Mouse (Mus musculus) intestine, embryonic 14.5 days (tissue): ENCODE data around the gene Osgin1. TPM values are rescaled to one million over a fixed set of nuclear protein-coding genes. Genes with fewer than 3 reads are reported as not detected.

Experiments used
- ATAC-seq: fragments of 200-750 bp; cut with Nextera tagmentation; replicated peaks from 2 replicates; pipeline ENCODE4 v1.8.0; 2017; ENCODE audit warnings: low read depth, moderate number of reproducible peaks, moderate TSS enrichment, moderate library complexity; ENCODE audit not compliant: low FRiP score, low TSS enrichment
- DNase-seq: peaks from one replicate; pipeline ENCODE4 v3.0.0-alpha.2; 2018; ENCODE audit warnings: low spot score
- H3K27ac ChIP-seq: fragments of 300-500 bp; sonication (generic); 2 replicates; pipeline ENCODE4 v1.5.1; 2014; ENCODE audit warnings: low read depth, mild to moderate bottlenecking, control low read depth
- H3K27me3 ChIP-seq: fragments of 300-500 bp; sonication (generic); replicated peaks from 2 replicates; pipeline ENCODE4 v1.6.1; 2014; ENCODE audit warnings: low read length, control low read depth; ENCODE audit not compliant: control insufficient read depth, insufficient read depth
- H3K36me3 ChIP-seq: fragments of 300-500 bp; sonication (generic); 2 replicates; pipeline ENCODE4 v1.6.1; 2014; ENCODE audit warnings: low read length, control low read depth; ENCODE audit not compliant: control insufficient read depth, insufficient read depth
- H3K4me1 ChIP-seq: fragments of 300-500 bp; sonication (generic); replicated peaks from 2 replicates; pipeline ENCODE4 v1.6.1; 2014; ENCODE audit warnings: low read length, control low read depth, mixed read lengths; ENCODE audit not compliant: control insufficient read depth, insufficient read depth
- H3K4me2 ChIP-seq: fragments of 300-500 bp; sonication (generic); 2 replicates; pipeline ENCODE4 v1.6.1; 2014; ENCODE audit warnings: low read length
- H3K4me3 ChIP-seq: fragments of 300-500 bp; sonication (generic); 2 replicates; pipeline ENCODE4 v1.5.1; 2014; ENCODE audit warnings: low read depth, low read length, control low read depth, mixed read lengths
- H3K9ac ChIP-seq: fragments of 300-500 bp; sonication (generic); 2 replicates; pipeline ENCODE4 v1.6.1; 2014; ENCODE audit warnings: mild to moderate bottlenecking, low read length
- H3K9me3 ChIP-seq: fragments of 300-500 bp; sonication (generic); 2 replicates; pipeline ENCODE4 v1.6.1; 2016; ENCODE audit warnings: low read length, control low read depth; ENCODE audit not compliant: control insufficient read depth
- WGBS: fragments of 180-500 bp; shearing (Covaris S2); extraction: QIAGEN DNeasy Blood & Tissue Kit; methylation state at CpG from one replicate; pipeline ENCODE4 v1.1.7; 2014; 5-methylcytosine and 5-hydroxymethylcytosine counted together
- polyA plus RNA-seq: library from polyadenylated mRNA; unstranded; fragments of >200 nt; fragmentation: Nextera tagmentation; extraction: Ambion mirVana; gene quantifications from 2 replicates; pipeline ENCODE4 v1.2.1, GENCODE M21; 2014

The Osgin1 gene
- polyA plus RNA-seq, 1 experiment from 2014 or later, result 1.5 TPM

GRCm38 (mm10) chr8:119484145-119484896 is 50.4 kb downstream of the Osgin1 start:
- no peaks in the 10 kb centered on the region for H3K36me3 ChIP-seq
- H3K4me1 ChIP-seq, result no peaks in the 10 kb centered on the region
- no peak overlapping the region for H3K4me2 ChIP-seq
- DNase-seq (no peak), ATAC-seq (no peak)
- WGBS, result 78% methylated on average over 11 of the region's 11 CpGs
- H3K27me3 ChIP-seq, result no peaks in the 10 kb centered on the region
- H3K4me3 ChIP-seq, result no peak overlapping the region
- no peak overlapping the region for H3K27ac ChIP-seq
- H3K9ac ChIP-seq, result no peak overlapping the region
- no peaks in the 10 kb centered on the region for H3K9me3 ChIP-seq

DNA sequence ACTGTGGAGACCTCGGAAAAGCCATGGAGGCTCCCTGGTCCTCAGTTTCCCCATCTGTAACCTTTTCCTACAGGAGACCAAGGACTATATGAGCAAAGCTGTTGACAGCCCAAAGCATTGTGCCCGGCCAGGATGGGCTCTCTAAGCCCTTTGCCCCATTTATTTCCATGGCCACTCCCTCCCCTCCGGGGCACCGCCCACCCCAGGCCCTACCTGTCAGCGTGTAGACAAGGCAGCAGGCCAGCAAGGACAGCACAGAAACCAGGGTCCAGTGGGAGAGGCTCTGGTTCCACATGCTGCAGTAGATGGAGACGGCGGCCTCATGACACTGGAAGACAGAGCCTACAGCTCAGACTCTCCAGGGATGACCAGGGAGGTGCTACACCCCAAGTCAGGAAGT is 53.2 kb downstream of the Osgin1 start:
- Histone ChIP-seq H3K9me3 (no peaks in the 10 kb centered on the region), H3K9ac (no peak overlapping the region), H3K36me3 (no peaks in the 10 kb centered on the region), H3K4me3 (no peak overlapping the region), H3K27ac (no peak overlapping the region), H3K4me2 (no peak overlapping the region), H3K27me3 (no peaks in the 10 kb centered on the region), H3K4me1 (peaks cover 11% of the 10 kb centered on the region; the same call in 1 of the 2 replicates)
- DNase-seq (no peak), ATAC-seq (no peak)
- WGBS, result 77% methylated on average over 7 of the region's 7 CpGs

Other genes with a start within 250 kb of the Osgin1 start
- gene Hsbp1, start 89.6 kb upstream of the Osgin1 start, polyA plus RNA-seq, result 303 and 323 TPM in 2 replicates
- 16.8 and 17.9 TPM in 2 replicates for gene Mlycd, start 39.2 kb upstream of the Osgin1 start, polyA plus RNA-seq
- 2.4 and 3.7 TPM in 2 replicates for gene Necab2, start 12.6 kb downstream of the Osgin1 start, polyA plus RNA-seq
- 0.08 TPM in 1 of 2 replicates, not detected in the other for gene Slc38a8, start 67.6 kb downstream of the Osgin1 start, polyA plus RNA-seq
- 107 and 121 TPM in 2 replicates for gene Mbtps1, start 124.6 kb downstream of the Osgin1 start, polyA plus RNA-seq
- gene Hsdl1, start 141.1 kb downstream of the Osgin1 start, polyA plus RNA-seq, result 36.6 and 38.0 TPM in 2 replicates
- gene Dnaaf1, start 141.1 kb downstream of the Osgin1 start, polyA plus RNA-seq, result 0.37 and 0.89 TPM in 2 replicates
- 12.6 and 13.0 TPM in 2 replicates for gene Taf1c, start 171.1 kb downstream of the Osgin1 start, polyA plus RNA-seq
- gene Adad2, start 178.6 kb downstream of the Osgin1 start, polyA plus RNA-seq, result 0.09 TPM in 1 of 2 replicates, not detected in the other
- gene Kcng4, start 201.6 kb downstream of the Osgin1 start, polyA plus RNA-seq, result 0.11 TPM in 2 replicates
- gene Wfdc1, start 232.2 kb downstream of the Osgin1 start, polyA plus RNA-seq, result 4.1 and 4.6 TPM in 2 replicates